Mouse (Mus musculus): ENCODE data around the gene Gm15217.

GRCm38 (mm10) chr14:46409016-46409415 is 29.8 kb downstream of the Gm15217 start:
- TF ChIP-seq POLR2A (IDR thresholded peaks at IDR 0.05; ENCODE audit: borderline replicate concordance, extremely low read depth, low read depth, low read length) (no peak), CTCF (IDR thresholded peaks at IDR 0.05; ENCODE audit: insufficient read depth, low read length) (no peak)

Measured in lung, adult 2 months (tissue).